Mouse (Mus musculus): Measurements from ENCODE around the gene Zfp672. TPM values are rescaled to one million over a fixed set of nuclear protein-coding genes. Genes with fewer than 3 reads are reported as not detected.

Gene Zfp672
- polyA plus RNA-seq, 1 experiment: 23.2 TPM

DNA sequence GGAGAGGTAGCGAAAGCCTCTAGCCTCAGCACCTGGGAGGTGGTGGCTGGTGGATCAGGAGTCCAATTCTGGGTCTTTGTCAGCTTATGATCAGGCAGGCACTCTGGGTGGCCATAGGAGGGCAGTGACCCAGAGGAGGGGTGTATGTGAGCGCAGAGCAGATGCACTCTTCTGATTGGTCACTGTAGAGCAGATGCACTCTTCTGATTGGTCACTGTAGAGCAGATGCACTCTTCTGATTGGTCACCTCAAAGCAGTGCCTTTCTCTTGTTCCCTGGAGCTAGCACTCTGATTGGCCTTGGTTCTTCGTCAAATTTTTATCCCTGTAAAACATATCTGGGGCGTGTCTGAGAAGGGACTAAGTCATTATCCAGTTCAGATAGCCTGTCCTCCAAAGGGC lies 37.3 kb downstream of the Zfp672 start:
- Histone ChIP-seq H3K4me1 (ENCODE audit: control insufficient read depth, insufficient read depth, low read length) (no peaks in the 10 kb centered on the region), H3K27ac (ENCODE audit: insufficient read depth, low read length) (no peak overlapping the region), H3K4me3 (ENCODE audit: insufficient read depth, low read length) (no peak overlapping the region)
- no peak for TF ChIP-seq POLR2A (IDR thresholded peaks at IDR 0.05; ENCODE audit: low read depth, low read length)
- TF ChIP-seq CTCF (IDR thresholded peaks at IDR 0.05; ENCODE audit: borderline replicate concordance, insufficient read depth, low read length): no peak

DNA sequence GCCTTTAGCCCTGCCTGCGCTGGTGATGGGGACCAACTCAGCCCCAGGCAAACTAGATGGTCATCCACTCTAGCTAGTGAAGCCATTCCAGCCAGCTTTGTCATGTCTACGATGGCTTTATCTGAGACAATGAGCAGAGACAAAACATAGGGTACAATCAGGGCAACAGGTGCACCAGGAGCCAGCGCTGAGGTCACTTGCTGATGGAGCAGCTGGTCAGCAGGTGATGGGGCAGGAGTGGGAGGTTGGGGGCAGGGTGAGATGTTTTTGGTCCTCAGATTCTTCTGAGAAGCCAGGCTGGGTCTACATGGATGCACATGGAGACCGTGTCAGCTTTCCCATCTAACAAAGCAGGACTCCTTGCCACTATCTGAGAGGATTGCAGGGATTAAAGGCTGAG lies 39.3 kb downstream of the Zfp672 start:
- Histone ChIP-seq H3K27ac (ENCODE audit: insufficient read depth, low read length) (no peak overlapping the region), H3K4me3 (ENCODE audit: insufficient read depth, low read length) (no peak overlapping the region), H3K4me1 (ENCODE audit: control insufficient read depth, insufficient read depth, low read length) (no peaks in the 10 kb centered on the region)
- TF ChIP-seq CTCF (IDR thresholded peaks at IDR 0.05; ENCODE audit: borderline replicate concordance, insufficient read depth, low read length) (no peak), POLR2A (IDR thresholded peaks at IDR 0.05; ENCODE audit: low read depth, low read length) (no peak)

DNA sequence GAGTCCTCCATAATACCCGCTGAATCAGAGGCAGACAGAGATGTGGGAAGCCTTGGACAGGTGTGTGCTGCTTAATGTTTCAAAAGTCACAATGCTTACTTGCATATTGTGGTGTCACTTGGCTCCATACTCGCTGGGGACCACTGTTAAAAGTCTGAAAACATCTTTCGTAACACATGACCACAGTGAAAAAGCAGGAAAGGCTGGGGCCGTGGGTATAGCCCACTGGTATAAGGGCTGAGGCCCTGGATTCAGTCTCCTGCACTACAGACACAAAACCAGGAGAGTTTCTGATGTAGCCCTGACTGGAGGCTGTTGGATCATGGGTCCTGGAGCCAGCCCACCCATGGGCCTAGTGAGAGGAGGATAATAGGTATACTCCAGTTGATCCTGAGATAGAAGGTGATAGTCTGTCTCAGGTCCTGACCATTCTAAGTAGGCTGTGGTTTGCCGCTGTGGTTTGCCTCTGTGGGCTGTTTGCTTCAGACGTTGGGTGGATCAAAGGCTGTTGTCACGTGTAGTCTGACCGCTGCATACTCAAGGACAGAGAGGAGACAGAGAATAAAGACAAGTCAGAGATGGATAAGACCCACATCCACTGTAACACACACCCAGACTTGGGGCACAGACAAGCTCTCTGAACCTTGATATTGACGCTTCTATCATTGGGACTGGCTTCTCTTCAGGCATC lies 40.0 kb downstream of the Zfp672 start:
- no peak overlapping the region for H3K4me3 ChIP-seq (ENCODE audit: insufficient read depth, low read length)
- no peaks in the 10 kb centered on the region for H3K4me1 ChIP-seq (ENCODE audit: control insufficient read depth, insufficient read depth, low read length)
- H3K27ac ChIP-seq (ENCODE audit: insufficient read depth, low read length): no peak overlapping the region
- TF ChIP-seq POLR2A (IDR thresholded peaks at IDR 0.05; ENCODE audit: low read depth, low read length) (no peak), CTCF (IDR thresholded peaks at IDR 0.05; ENCODE audit: borderline replicate concordance, insufficient read depth, low read length) (no peak)

DNA sequence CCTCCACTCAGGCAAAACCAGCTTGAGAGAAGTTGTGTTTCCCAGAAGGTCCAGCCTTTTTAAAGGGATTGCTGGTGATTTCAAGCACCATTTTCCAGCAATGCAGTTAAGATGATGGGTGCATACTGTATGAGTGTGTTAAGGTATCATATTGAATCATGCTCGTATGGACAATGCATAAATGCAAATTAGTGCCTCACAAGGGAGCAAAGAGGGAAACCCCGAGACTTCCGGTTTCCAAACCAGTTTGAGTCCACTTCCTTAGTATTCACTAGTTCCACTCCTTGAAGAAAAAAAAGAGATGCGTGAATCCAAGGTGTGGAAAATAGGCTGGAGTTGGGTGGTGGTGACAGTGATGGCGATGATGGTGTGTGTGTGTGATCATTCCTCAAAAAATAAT lies 47.6 kb downstream of the Zfp672 start:
- Histone ChIP-seq H3K27ac (ENCODE audit: insufficient read depth, low read length) (no peak overlapping the region), H3K4me1 (ENCODE audit: control insufficient read depth, insufficient read depth, low read length) (no peaks in the 10 kb centered on the region), H3K4me3 (ENCODE audit: insufficient read depth, low read length) (no peak overlapping the region)
- TF ChIP-seq POLR2A (IDR thresholded peaks at IDR 0.05; ENCODE audit: low read depth, low read length) (no peak), CTCF (IDR thresholded peaks at IDR 0.05; ENCODE audit: borderline replicate concordance, insufficient read depth, low read length) (no peak)

DNA sequence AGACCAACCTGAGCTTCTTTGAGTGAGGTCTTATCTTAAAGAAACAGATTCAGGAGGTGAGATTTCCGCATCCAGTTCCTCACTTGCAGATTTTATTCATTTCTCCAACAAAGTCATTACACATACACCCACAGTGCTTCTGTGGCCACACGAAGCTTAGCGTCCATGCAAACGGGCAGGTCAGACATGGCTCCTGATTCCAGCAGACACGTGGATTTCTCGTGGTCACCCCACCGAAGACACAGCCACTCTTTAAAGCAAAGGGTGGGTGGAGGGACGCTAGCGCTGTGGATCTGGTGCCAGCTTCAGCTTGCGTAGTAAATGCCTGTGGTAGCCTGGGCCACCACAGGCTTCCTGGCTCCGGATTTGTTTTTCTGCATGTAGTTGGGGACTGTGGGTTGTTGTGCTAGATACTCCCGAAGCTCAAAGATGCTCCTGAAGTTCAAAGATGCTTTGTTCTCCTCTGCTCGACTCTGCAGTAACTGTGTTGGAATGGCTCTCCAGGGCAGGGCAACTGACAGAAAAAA lies 48.1 kb downstream of the Zfp672 start:
- no peak for TF ChIP-seq POLR2A (IDR thresholded peaks at IDR 0.05; ENCODE audit: low read depth, low read length)
- no peak for TF ChIP-seq CTCF (IDR thresholded peaks at IDR 0.05; ENCODE audit: borderline replicate concordance, insufficient read depth, low read length)
- H3K4me1 ChIP-seq (ENCODE audit: control insufficient read depth, insufficient read depth, low read length): no peaks in the 10 kb centered on the region
- no peak overlapping the region for H3K27ac ChIP-seq (ENCODE audit: insufficient read depth, low read length)
- H3K4me3 ChIP-seq (ENCODE audit: insufficient read depth, low read length): no peak overlapping the region

DNA sequence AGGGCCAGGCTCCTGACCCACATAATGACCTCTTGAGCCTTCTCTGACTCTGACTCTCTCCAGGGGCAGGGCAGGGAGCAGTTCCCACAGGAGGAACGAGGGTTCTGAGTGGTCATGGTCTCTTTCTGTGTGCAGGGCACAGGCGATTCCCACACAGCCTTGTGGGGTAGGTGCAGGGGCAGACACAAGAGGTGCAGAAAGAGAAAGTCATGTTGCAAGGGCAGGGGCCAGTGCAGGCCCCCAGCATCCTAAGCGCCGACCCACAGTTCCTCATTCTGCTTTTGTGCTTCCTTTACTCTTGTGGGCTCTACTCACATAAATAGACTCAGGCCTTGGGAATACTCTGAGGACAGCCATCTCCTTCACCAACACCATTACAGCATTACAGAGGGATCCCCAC lies 54.4 kb downstream of the Zfp672 start:
- no peak overlapping the region for H3K4me3 ChIP-seq (ENCODE audit: insufficient read depth, low read length)
- H3K4me1 ChIP-seq (ENCODE audit: control insufficient read depth, insufficient read depth, low read length): no peaks in the 10 kb centered on the region
- no peak for TF ChIP-seq CTCF (IDR thresholded peaks at IDR 0.05; ENCODE audit: borderline replicate concordance, insufficient read depth, low read length)
- no peak for TF ChIP-seq POLR2A (IDR thresholded peaks at IDR 0.05; ENCODE audit: low read depth, low read length)

DNA sequence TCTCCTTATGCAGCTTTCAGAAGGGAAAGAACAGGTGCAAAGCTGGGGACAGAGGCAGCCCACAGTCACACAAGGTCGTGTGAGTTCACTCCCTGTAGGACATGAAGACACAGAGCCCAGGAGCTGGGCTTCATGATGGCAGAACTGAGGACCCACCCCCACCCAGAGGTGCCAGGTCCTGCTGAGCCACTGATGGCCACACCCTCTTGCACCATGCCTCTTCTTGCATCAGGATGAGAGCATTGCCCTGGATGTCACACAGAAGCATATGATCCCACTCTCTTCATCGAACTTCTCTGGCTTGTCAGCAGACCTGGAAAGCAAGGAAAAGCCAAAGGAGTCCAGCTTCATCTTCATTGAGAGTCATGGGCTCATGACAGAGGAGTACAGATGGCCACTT lies 55.6 kb downstream of the Zfp672 start, which contains the start of gene 4930438A08Rik:
Gene 4930438A08Rik, plus strand, starts transcription at position 228 of the 400 bp plus-strand sequence.
- no peaks in the 10 kb centered on the region for H3K4me1 ChIP-seq (ENCODE audit: control insufficient read depth, insufficient read depth, low read length)
- no peak within 1 kb of the TSS for H3K27ac ChIP-seq (ENCODE audit: insufficient read depth, low read length)
- no peak for TF ChIP-seq POLR2A (IDR thresholded peaks at IDR 0.05; ENCODE audit: low read depth, low read length)
- no peak for TF ChIP-seq CTCF (IDR thresholded peaks at IDR 0.05; ENCODE audit: borderline replicate concordance, insufficient read depth, low read length)

More for the DNA sequence above, 54.4 kb downstream of the Zfp672 start:
- no peak overlapping the region for H3K27ac ChIP-seq (ENCODE audit: insufficient read depth, low read length)

DNA sequence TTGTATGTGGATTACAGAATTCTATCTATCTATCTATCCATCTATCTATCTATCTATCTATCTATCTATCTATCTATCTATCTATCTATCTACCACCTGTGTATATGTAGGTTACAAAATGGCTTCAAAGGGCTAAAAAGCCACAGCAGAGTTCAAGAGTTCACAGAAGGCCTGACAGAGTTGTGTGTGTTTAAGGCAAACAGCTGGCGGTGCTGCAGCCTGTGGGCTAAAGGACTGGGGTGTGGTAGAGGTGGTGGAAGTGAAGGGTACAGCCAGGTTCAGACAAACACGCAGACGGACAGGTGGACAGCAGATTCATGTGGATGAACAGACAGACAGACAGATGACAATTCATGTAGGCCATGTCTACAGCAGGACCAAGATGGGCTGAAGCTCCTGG lies 61.9 kb downstream of the Zfp672 start:
- no peak overlapping the region for H3K4me3 ChIP-seq (ENCODE audit: insufficient read depth, low read length)
- no peaks in the 10 kb centered on the region for H3K4me1 ChIP-seq (ENCODE audit: control insufficient read depth, insufficient read depth, low read length)
- no peak overlapping the region for H3K27ac ChIP-seq (ENCODE audit: insufficient read depth, low read length)
- TF ChIP-seq POLR2A (IDR thresholded peaks at IDR 0.05; ENCODE audit: low read depth, low read length): no peak
- no peak for TF ChIP-seq CTCF (IDR thresholded peaks at IDR 0.05; ENCODE audit: borderline replicate concordance, insufficient read depth, low read length)

More for the DNA sequence above, 55.6 kb downstream of the Zfp672 start, which contains the start of gene 4930438A08Rik:
- no peak within 1 kb of the TSS for H3K4me3 ChIP-seq (ENCODE audit: insufficient read depth, low read length)

Other genes starting within 250 kb of the Zfp672 start
- not detected in 2 replicates for gene Gm12248, start 237.2 kb downstream of the Zfp672 start, polyA plus RNA-seq (2011; ENCODE audit: insufficient read length, low read depth, missing spikeins)
- gene Cnot8, start 226.2 kb downstream of the Zfp672 start, polyA plus RNA-seq (2011; ENCODE audit: insufficient read length, low read depth, missing spikeins): 56.9 and 58.1 TPM in 2 replicates
- 16.1 and 18.3 TPM in 2 replicates for gene Gemin5, start 161.8 kb downstream of the Zfp672 start, polyA plus RNA-seq (2011; ENCODE audit: insufficient read length, low read depth, missing spikeins)
- 46.8 and 51.6 TPM in 2 replicates for gene Mrpl22, start 158.7 kb downstream of the Zfp672 start, polyA plus RNA-seq (2011; ENCODE audit: insufficient read length, low read depth, missing spikeins)
- gene Igtp, start 130.8 kb downstream of the Zfp672 start, polyA plus RNA-seq (2011; ENCODE audit: insufficient read length, low read depth, missing spikeins): 8.3 and 11.7 TPM in 2 replicates
- gene Irgm2, start 130.7 kb downstream of the Zfp672 start, polyA plus RNA-seq (2011; ENCODE audit: insufficient read length, low read depth, missing spikeins): 10.0 and 12.3 TPM in 2 replicates
- not detected in 2 replicates for gene 4930438A08Rik, start 55.5 kb downstream of the Zfp672 start, polyA plus RNA-seq (2011; ENCODE audit: insufficient read length, low read depth, missing spikeins)
- gene Zfp692, start 23.3 kb downstream of the Zfp672 start, polyA plus RNA-seq (2011; ENCODE audit: insufficient read length, low read depth, missing spikeins): 10.3 and 11.6 TPM in 2 replicates
- 21.5 and 25.1 TPM in 2 replicates for gene Sh3bp5l, start 385 bp upstream of the Zfp672 start, polyA plus RNA-seq (2011; ENCODE audit: insufficient read length, low read depth, missing spikeins)
- gene Lypd8, start 48.7 kb upstream of the Zfp672 start, polyA plus RNA-seq (2011; ENCODE audit: insufficient read length, low read depth, missing spikeins): not detected in 2 replicates
- not detected in 2 replicates for gene 1810065E05Rik, start 90.8 kb upstream of the Zfp672 start, polyA plus RNA-seq (2011; ENCODE audit: insufficient read length, low read depth, missing spikeins)
- not detected in 2 replicates for gene Gm12253, start 102.2 kb upstream of the Zfp672 start, polyA plus RNA-seq (2011; ENCODE audit: insufficient read length, low read depth, missing spikeins)
- not detected in 2 replicates for gene Lypd9, start 122.6 kb upstream of the Zfp672 start, polyA plus RNA-seq (2011; ENCODE audit: insufficient read length, low read depth, missing spikeins)
- gene Olfr30, start 131.9 kb upstream of the Zfp672 start, polyA plus RNA-seq (2011; ENCODE audit: insufficient read length, low read depth, missing spikeins): not detected in 2 replicates
- gene Olfr332, start 162.2 kb upstream of the Zfp672 start, polyA plus RNA-seq (2011; ENCODE audit: insufficient read length, low read depth, missing spikeins): not detected in 2 replicates
- not detected in 2 replicates for gene Olfr331, start 172.2 kb upstream of the Zfp672 start, polyA plus RNA-seq (2011; ENCODE audit: insufficient read length, low read depth, missing spikeins)
- not detected in 2 replicates for gene Olfr330, start 204.5 kb upstream of the Zfp672 start, polyA plus RNA-seq (2011; ENCODE audit: insufficient read length, low read depth, missing spikeins)
- gene Olfr329-ps, start 216.1 kb upstream of the Zfp672 start, polyA plus RNA-seq (2011; ENCODE audit: insufficient read length, low read depth, missing spikeins): not detected in 2 replicates
- not detected in 2 replicates for gene Olfr328, start 225.3 kb upstream of the Zfp672 start, polyA plus RNA-seq (2011; ENCODE audit: insufficient read length, low read depth, missing spikeins)
- not detected in 2 replicates for gene Olfr224, start 240.2 kb upstream of the Zfp672 start, polyA plus RNA-seq (2011; ENCODE audit: insufficient read length, low read depth, missing spikeins)
- not detected in 2 replicates for gene Olfr325, start 247.4 kb upstream of the Zfp672 start, polyA plus RNA-seq (2011; ENCODE audit: insufficient read length, low read depth, missing spikeins)

Data from embryonic fibroblast, embryonic 13.5 days (primary cell).